Mouse (Mus musculus): ENCODE results near the gene Atp5l. TPM values are rescaled to one million over a fixed set of nuclear protein-coding genes. Genes with fewer than 3 reads are reported as not detected.

The Atp5l gene
- polyA plus RNA-seq, 1 experiment from 2014 or later = 523 TPM

DNA sequence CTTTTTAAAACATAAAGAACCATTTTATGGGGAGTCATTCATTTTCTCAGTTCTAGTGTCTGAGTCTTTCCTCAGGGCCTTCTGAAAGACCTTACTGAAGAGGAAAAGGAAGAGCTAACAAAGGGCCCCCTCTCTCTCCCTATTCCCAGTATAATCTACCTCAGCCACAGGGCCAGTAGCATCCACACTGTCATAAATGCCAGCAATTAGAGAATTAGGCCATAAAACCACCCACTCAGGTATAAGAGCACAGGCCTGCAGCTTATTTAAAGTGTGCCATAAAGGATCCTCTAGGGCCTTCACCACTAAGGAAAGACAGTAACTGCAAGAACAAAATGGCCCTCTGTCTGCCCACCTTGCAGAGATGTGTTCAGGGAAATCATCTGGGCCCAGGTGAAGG lies 46.3 kb downstream of the Atp5l start:
- Histone ChIP-seq H3K36me3 (peaks cover 27% of the 10 kb centered on the region), H3K4me2 (no peak overlapping the region), H3K4me1 (peaks cover 75% of the 10 kb centered on the region), H3K27me3 (replicated peaks) (no peaks in the 10 kb centered on the region), H3K4me3 (no peak overlapping the region), H3K9ac (no peak overlapping the region), H3K9me3 (replicated peaks) (no peaks in the 10 kb centered on the region), H3K27ac (no peak overlapping the region)
- no peak for ATAC-seq

DNA sequence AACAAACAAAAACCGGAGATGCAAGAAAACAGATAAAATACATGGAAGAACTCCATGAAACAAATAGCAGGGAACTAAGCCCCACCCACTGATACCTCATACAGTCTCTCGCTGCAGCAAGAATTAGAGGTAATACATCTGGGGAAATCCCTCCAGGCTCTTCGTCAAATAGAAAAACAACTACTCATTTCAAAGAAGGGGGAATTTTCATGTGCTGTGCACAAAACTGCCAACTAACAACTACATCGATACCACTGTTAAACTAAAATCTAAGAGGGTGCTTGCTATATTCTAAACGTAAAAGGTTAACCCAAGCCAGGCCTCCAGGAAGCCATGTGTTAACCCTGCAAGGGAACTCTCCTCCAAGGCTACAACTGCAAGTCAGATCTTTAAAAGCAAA lies 46.9 kb downstream of the Atp5l start:
- Histone ChIP-seq H3K4me2 (no peak overlapping the region), H3K9ac (no peak overlapping the region), H3K4me1 (peaks cover 72% of the 10 kb centered on the region), H3K27me3 (replicated peaks) (no peaks in the 10 kb centered on the region), H3K36me3 (peaks cover 27% of the 10 kb centered on the region), H3K4me3 (no peak overlapping the region), H3K27ac (no peak overlapping the region), H3K9me3 (replicated peaks) (no peaks in the 10 kb centered on the region)
- ATAC-seq = no peak
- WGBS (ENCODE audit: insufficient replicate concordance) = 68% methylated on average over 5 of the region's 5 CpGs

DNA sequence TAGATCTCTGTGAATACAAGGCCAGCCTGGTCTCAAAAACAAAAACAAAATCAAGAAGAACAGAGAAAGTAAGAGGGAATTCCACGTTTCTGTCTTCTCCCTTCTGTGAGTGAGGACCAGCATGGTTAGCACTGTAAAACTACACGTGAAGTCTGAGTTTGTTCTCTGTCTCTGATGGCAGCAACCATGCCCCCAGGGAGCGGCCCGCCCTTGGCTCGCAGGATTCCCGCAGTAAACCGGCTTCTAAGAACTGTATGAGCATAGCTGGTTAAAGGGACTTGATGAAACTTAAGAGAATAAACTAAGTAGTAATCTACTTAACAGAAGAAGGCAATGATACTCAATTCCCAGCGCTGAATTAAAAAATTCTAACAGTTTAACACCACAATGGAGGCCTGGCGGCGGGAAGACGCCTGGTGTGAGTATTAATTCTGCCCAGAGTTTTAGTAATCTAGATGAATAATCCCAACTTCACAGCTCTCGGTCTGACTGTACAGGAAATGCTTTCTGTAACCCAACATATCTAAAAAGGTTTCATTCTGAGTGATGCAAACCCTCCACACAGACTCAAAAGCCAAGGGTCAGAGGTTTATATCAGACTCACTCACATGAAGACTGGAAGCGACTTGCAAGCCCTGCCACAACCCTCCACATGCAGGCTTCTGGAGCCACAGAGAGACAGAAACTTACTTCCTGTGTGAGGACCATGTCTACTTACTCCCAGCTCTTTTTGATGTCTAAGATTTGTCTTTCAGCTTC lies 52.0 kb downstream of the Atp5l start:
- Histone ChIP-seq H3K9me3 (replicated peaks) (no peaks in the 10 kb centered on the region), H3K4me1 (peaks cover 50% of the 10 kb centered on the region), H3K9ac (no peak overlapping the region), H3K27ac (no peak overlapping the region), H3K4me2 (no peak overlapping the region), H3K27me3 (replicated peaks) (no peaks in the 10 kb centered on the region), H3K4me3 (no peak overlapping the region), H3K36me3 (peaks cover 33% of the 10 kb centered on the region)
- no peak for ATAC-seq
- WGBS (ENCODE audit: insufficient replicate concordance) = 76% methylated on average over 13 of the region's 13 CpGs

DNA sequence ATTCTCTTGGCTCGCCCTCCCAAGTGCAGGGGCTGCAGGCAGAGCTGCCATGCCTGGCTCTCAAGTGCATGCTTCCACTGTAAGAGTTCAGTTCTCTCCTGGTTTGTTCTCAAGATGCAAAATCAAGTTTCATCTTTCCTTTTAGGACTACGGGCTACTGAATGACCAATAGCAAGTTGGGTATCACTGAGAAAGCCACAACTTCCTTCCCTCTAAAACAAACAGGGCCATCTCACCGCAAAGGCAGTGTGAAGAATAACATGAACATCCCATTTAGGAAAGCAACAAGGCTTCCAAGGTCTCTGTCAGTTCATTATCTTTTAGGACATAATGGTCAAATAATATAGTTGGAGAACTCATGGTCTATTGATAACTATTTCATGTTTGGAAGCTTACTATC lies 52.9 kb downstream of the Atp5l start:
- no peak overlapping the region for H3K4me3 ChIP-seq
- WGBS (ENCODE audit: insufficient replicate concordance) = 56% methylated on average over 3 of the region's 3 CpGs

DNA sequence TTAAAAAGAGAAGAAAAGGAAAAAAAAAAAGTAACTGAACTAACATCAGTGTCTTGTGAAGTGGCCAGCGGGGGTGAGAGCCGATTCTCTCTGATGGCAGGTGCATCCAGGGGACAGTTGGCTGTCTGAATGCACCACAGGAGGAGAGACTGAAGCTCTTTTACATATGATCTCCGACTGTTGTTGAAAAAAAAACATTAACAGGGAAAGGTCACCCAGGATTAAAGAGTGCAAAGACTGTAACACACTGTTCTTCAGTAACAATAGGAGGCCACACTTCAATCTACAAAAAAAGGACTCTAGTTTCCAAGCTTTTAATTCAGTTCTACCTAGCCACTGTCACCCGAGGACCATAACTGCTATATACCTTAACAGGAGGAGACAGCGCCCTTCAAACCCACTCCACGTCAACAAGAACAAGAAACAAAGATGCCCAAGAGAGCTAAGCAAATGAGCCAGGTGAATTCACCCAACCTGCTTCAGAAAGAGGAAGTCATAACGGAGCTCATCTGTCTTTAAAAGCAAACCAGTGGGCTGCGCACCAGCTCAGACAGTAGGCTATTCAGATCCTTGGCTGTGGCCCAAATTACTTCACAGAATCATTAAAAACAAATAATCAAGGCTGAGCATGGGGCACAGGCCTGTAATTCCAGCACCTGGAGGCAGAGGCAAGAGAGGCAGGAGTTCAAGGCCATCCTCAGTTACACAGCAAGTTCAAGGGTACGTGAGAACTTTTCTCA lies 53.9 kb downstream of the Atp5l start:
- WGBS (ENCODE audit: insufficient replicate concordance) = 70% methylated on average over 9 of the region's 9 CpGs
- Histone ChIP-seq H3K27me3 (replicated peaks) (no peaks in the 10 kb centered on the region), H3K9me3 (replicated peaks) (no peaks in the 10 kb centered on the region), H3K9ac (no peak overlapping the region), H3K4me3 (no peak overlapping the region), H3K4me2 (no peak overlapping the region), H3K4me1 (peaks cover 57% of the 10 kb centered on the region), H3K36me3 (peaks cover 50% of the 10 kb centered on the region), H3K27ac (0 out of 2 replicates have a peak overlapping the region, but pooled peaks have one; percentile 3)
- no peak for ATAC-seq

More for the DNA sequence above, 52.9 kb downstream of the Atp5l start:
- Histone ChIP-seq H3K27me3 (replicated peaks) (no peaks in the 10 kb centered on the region), H3K27ac (no peak overlapping the region), H3K4me1 (peaks cover 50% of the 10 kb centered on the region), H3K9me3 (replicated peaks) (no peaks in the 10 kb centered on the region), H3K4me2 (no peak overlapping the region), H3K9ac (no peak overlapping the region), H3K36me3 (peaks cover 41% of the 10 kb centered on the region)
- ATAC-seq = no peak

Other genes with a start within 250 kb of the Atp5l start
- gene Treh, start 247.5 kb downstream of the Atp5l start, polyA plus RNA-seq (2016; fragmentation: Nextera tagmentation; extraction: Ambion mirVana) = not detected in 2 replicates
- gene Phldb1, start 185.5 kb downstream of the Atp5l start, polyA plus RNA-seq (2016; fragmentation: Nextera tagmentation; extraction: Ambion mirVana) = 5.2 and 6.5 TPM in 2 replicates
- gene Arcn1, start 152.9 kb downstream of the Atp5l start, polyA plus RNA-seq (2016; fragmentation: Nextera tagmentation; extraction: Ambion mirVana) = 127 TPM in 2 replicates
- gene Ift46, start 152.8 kb downstream of the Atp5l start, polyA plus RNA-seq (2016; fragmentation: Nextera tagmentation; extraction: Ambion mirVana) = 24.3 and 24.7 TPM in 2 replicates
- 0.81 and 1.6 TPM in 2 replicates for gene Tmem25, start 121.4 kb downstream of the Atp5l start, polyA plus RNA-seq (2016; fragmentation: Nextera tagmentation; extraction: Ambion mirVana)
- 11.6 and 12.3 TPM in 2 replicates for gene Ttc36, start 117.7 kb downstream of the Atp5l start, polyA plus RNA-seq (2016; fragmentation: Nextera tagmentation; extraction: Ambion mirVana)
- 7.3 and 8.4 TPM in 2 replicates for gene Kmt2a, start 39.4 kb downstream of the Atp5l start, polyA plus RNA-seq (2016; fragmentation: Nextera tagmentation; extraction: Ambion mirVana)
- gene Ube4a, start 44.9 kb upstream of the Atp5l start, polyA plus RNA-seq (2016; fragmentation: Nextera tagmentation; extraction: Ambion mirVana) = 14.8 and 15.1 TPM in 2 replicates
- gene Cd3g, start 59.7 kb upstream of the Atp5l start, polyA plus RNA-seq (2016; fragmentation: Nextera tagmentation; extraction: Ambion mirVana) = not detected in 2 replicates
- gene Cd3d, start 61.0 kb upstream of the Atp5l start, polyA plus RNA-seq (2016; fragmentation: Nextera tagmentation; extraction: Ambion mirVana) = not detected in 2 replicates
- not detected in 2 replicates for gene Cd3e, start 88.9 kb upstream of the Atp5l start, polyA plus RNA-seq (2016; fragmentation: Nextera tagmentation; extraction: Ambion mirVana)
- gene Mpzl2, start 119.1 kb upstream of the Atp5l start, polyA plus RNA-seq (2016; fragmentation: Nextera tagmentation; extraction: Ambion mirVana) = 3.9 and 4.9 TPM in 2 replicates
- 0.63 and 1.1 TPM in 2 replicates for gene Mpzl3, start 134.4 kb upstream of the Atp5l start, polyA plus RNA-seq (2016; fragmentation: Nextera tagmentation; extraction: Ambion mirVana)
- 0.12 TPM in 1 of 2 replicates, not detected in the other for gene Jaml, start 158.4 kb upstream of the Atp5l start, polyA plus RNA-seq (2016; fragmentation: Nextera tagmentation; extraction: Ambion mirVana)
- gene Scn2b, start 197.0 kb upstream of the Atp5l start, polyA plus RNA-seq (2016; fragmentation: Nextera tagmentation; extraction: Ambion mirVana) = 0.70 and 0.90 TPM in 2 replicates
- gene Scn4b, start 217.7 kb upstream of the Atp5l start, polyA plus RNA-seq (2016; fragmentation: Nextera tagmentation; extraction: Ambion mirVana) = 0.25 and 0.33 TPM in 2 replicates

All from liver, embryonic 12.5 days (tissue).